Mouse (Mus musculus) testis, adult 2 months (tissue): ENCODE data around the gene Fbxw17. TPM values are rescaled to one million over a fixed set of nuclear protein-coding genes. Genes with fewer than 3 reads are reported as not detected.
"Not testable (repeated sequence)": the region's sequence is repeated elsewhere in the genome, so short reads cannot be mapped to it uniquely, and the experiment has no call there.

Experiments
- H3K27ac ChIP-seq: fragments of 200-500 bp; 2 replicates; pipeline ENCODE4 v1.5.1; 2012; ENCODE audit warnings: low read depth, low read length; ENCODE audit not compliant: control insufficient read depth, insufficient read depth
- H3K27me3 ChIP-seq: fragments of 200-500 bp; 2 replicates; pipeline ENCODE4 v1.6.1; 2012; ENCODE audit warnings: mild to moderate bottlenecking, low read length, moderate library complexity; ENCODE audit not compliant: control insufficient read depth, insufficient read depth
- H3K36me3 ChIP-seq: fragments of 200-500 bp; 2 replicates; pipeline ENCODE4 v1.6.1; 2012; ENCODE audit warnings: mild to moderate bottlenecking, low read length; ENCODE audit not compliant: control insufficient read depth, insufficient read depth
- H3K4me1 ChIP-seq: fragments of 200-500 bp; 2 replicates; pipeline ENCODE4 v1.6.1; 2012; ENCODE audit warnings: low read length; ENCODE audit not compliant: control insufficient read depth, insufficient read depth
- H3K4me3 ChIP-seq: fragments of 200-500 bp; 2 replicates; pipeline ENCODE4 v1.5.1; 2012; ENCODE audit warnings: low read depth, mild to moderate bottlenecking, low read length, moderate library complexity, mixed read lengths; ENCODE audit not compliant: control insufficient read depth
- CTCF ChIP-seq: fragments of 200-500 bp; IDR thresholded peaks from 2 replicates; pipeline ENCODE4 v1.5.1; 2012; ENCODE audit warnings: low read depth, mild to moderate bottlenecking, inconsistent platforms, low read length, moderate library complexity; ENCODE audit not compliant: control insufficient read depth, insufficient read depth, insufficient replicate concordance
- POLR2A ChIP-seq: fragments of 200-500 bp; IDR thresholded peaks from 2 replicates; pipeline ENCODE4 v1.6.1; 2012; ENCODE audit warnings: low read depth, mild to moderate bottlenecking, inconsistent platforms, low read length, moderate library complexity; ENCODE audit not compliant: control insufficient read depth
- polyA plus RNA-seq: library from polyadenylated mRNA; depleted of rRNA; stranded (reverse); fragments of >200 nt; gene quantifications from 2 replicates; pipeline ENCODE4 v1.2.3, GENCODE M21; 2012; rRNA removed

The Fbxw17 gene
- polyA plus RNA-seq, 1 experiment = 14.3 TPM

DNA sequence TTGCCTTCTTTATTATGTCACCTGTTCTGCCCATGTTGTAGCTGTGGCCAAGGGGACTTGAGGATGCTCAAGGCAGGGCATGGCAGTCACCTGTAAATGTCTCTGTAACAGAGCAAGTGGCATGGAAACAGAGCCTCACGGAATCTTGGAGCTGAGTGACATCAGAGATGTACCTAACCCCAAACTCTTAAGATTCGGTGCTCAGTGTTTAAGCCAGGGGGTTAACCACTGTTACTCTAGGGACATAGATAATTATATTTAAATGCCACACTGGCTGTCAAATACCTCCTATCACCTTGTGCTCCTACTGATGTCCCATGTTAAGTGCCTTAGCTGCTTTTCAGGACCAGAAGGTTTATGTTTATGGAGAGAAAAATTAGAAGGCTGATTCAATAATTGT is 26.1 kb downstream of the Fbxw17 start, which contains the start of gene Gm47429:
TSS of gene Gm47429 (minus strand) at position 101 of the 400 bp plus-strand sequence.
- peak within 1 kb of the TSS; percentile 30; the same call in 1 of the 2 replicates for H3K4me3 ChIP-seq
- H3K36me3 ChIP-seq = no peaks in the 10 kb centered on the region
- H3K4me1 ChIP-seq = no peaks in the 10 kb centered on the region
- no peak for TF ChIP-seq POLR2A
- TF ChIP-seq CTCF = no peak
- H3K27me3 ChIP-seq = no peaks in the 10 kb centered on the region
- H3K27ac ChIP-seq = no peak within 1 kb of the TSS; the same call in 1 of the 2 replicates

DNA sequence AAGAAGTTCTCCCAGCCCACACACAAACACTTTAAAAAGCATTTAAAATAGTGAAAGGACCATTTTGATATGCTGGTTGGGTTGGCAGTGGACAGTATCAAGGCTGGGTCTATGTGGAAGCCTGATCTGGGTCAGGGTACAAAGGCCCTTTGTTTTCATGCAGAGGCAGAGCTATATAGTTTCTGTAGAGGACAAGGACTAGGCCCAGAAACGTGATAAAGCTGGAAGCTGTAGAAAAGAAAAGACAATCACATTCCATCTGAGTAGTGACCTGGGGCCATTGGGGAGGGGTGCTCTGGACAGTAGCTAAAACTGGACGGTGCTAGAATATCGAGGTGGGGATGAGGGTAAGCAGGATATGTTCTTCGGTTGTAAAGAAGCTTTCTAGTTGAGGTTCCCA is 27.6 kb downstream of the Fbxw17 start:
- H3K27ac ChIP-seq = no peak overlapping the region
- TF ChIP-seq CTCF (no peak), POLR2A (no peak)
- H3K4me3 ChIP-seq = no peak overlapping the region
- H3K36me3 ChIP-seq = no peaks in the 10 kb centered on the region
- H3K4me1 ChIP-seq = no peaks in the 10 kb centered on the region
- H3K27me3 ChIP-seq = no peaks in the 10 kb centered on the region

DNA sequence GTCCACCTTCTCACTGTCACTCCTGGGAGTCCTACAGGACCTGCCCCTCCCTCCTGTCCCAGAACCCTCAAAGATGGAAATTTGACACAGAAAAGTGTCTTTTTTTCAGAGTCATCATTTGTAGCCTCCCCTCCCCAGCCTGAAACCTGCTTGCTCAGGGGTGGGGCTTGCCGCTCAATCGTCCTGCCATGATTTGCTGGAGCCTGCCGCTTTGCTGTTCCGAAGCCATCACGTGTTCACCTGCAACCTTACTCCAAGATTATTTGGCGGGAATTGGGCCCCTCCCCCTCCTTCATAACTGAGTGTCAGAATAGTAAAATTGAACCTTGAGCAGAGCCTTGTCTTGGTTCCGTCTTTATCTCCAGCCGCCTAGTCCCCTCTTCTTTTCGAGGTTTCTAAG is 34.6 kb downstream of the Fbxw17 start:
- not testable (repeated sequence) for H3K27me3 ChIP-seq, H3K4me3 ChIP-seq, H3K4me1 ChIP-seq, H3K36me3 ChIP-seq, H3K27ac ChIP-seq

DNA sequence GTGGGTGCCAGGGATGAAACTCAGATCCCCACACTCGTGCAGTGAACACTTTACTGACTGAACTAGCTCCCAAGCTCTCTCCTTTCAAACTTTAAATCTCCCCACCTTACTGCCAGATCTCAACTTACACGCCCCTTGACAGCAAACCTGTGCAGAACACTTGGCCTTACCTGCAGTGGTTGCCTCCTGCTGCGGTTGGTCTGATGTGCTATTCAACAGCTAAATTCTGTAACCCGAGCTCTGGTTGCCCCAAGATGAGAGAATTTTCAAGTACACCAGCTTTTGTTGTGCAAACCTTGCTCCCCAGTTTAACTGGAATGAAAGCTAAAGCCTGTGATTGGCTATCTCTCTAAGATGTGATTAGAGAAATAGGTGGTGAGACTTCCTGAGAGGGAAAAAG is 35.8 kb downstream of the Fbxw17 start:
- no peaks in the 10 kb centered on the region for H3K27me3 ChIP-seq
- no peaks in the 10 kb centered on the region for H3K4me1 ChIP-seq
- H3K4me3 ChIP-seq = no peak overlapping the region
- TF ChIP-seq CTCF (no peak), POLR2A (no peak)
- no peak overlapping the region for H3K27ac ChIP-seq
- H3K36me3 ChIP-seq = no peaks in the 10 kb centered on the region

DNA sequence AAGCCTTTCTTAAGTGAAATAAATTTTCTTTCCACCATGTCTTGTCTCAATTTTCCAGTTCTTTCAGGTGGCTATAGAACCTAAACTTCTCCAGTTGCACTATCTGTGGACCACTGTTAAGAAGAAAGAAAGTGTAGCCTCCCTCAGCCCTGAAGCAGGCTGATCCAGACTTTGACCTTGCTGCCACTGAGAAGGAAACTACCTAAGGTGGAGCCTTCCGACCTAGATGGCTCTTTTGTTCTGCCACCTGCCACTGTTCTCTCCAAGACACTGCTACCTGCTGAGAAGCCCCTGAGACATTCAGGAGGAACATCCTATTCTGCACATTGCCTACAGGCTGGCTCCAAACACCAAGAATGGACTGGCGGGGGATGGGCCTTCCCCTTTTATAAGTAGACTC is 42.8 kb downstream of the Fbxw17 start:
- peaks cover 11% of the 10 kb centered on the region for H3K4me1 ChIP-seq
- not testable (repeated sequence) for H3K36me3 ChIP-seq, H3K27me3 ChIP-seq, H3K4me3 ChIP-seq, H3K27ac ChIP-seq

DNA sequence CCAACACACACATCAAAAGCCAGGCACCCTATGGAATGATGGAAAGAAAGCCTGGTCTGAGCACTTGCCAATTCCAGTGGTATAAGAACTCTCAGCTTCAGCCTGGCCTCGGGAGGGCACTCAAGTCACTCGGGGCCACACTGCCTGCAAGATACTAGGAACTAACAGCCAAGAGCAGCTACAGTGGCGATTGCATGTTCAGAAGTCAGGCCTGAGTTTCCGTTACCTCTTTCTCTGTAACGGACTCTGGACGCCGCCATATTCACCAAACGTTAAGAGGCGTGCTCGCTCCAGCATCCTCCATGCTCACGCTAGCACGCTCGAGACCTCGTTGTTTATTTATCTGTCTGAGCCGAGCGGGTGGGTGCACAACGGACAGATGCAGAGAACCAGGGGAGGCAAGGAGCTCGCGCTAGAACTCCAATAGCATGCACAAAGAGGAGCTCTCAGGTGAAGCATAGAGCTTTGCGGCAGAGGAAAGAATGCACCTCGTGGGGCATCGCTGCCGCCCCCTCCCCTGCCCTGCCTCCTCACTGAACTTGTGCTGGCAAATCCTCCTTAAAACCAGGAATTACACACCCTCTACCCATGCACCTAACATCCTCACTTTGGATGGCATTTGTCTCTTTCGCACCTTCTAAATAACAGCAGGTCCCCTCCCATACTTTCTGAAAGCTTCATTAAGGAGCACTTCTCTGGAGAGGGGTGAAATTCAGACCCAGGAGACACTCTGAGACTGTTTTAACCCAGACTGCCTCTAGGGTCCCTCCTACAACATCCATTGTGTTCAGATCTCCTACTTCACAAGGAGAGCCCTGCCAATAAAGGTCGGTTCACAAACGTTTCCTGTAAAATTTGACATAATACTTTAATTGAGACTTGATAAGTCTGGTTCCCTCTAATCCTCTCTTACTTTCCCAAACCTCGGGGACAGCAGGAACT is 47.2 kb downstream of the Fbxw17 start:
- no peaks in the 10 kb centered on the region for H3K36me3 ChIP-seq
- peaks cover 30% of the 10 kb centered on the region for H3K4me1 ChIP-seq
- no peaks in the 10 kb centered on the region for H3K27me3 ChIP-seq
- TF ChIP-seq POLR2A (peak; percentile 56), CTCF (0 out of 2 replicates have a peak, but pooled peaks have one; percentile 13)
- H3K27ac ChIP-seq = peak overlapping the region; percentile 87
- H3K4me3 ChIP-seq = peak overlapping the region; percentile 88

DNA sequence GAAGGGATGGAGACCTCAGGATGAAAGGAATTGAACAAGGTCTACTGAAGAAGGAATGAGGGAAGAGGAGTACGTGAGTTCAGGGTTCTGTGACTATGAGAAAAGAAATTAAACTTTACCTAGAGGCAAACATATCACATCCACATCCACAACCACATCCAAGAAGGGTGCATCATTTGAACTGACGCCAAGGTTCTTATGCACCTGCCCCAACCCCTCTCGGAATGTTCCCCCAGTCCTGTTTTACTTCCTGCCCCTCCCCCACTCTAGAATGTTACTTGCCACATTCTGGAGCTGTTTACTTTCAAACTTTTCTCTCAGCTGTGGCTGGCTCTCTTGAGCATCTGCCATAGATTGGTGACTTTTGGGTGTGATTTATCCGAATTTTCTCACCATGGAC is 49.3 kb downstream of the Fbxw17 start, which contains the start of gene Nutm2:
TSS of gene Nutm2 (plus strand) at position 301 of the 400 bp plus-strand sequence.
- TF ChIP-seq POLR2A (no peak), CTCF (no peak)

More for the DNA sequence above, 49.3 kb downstream of the Fbxw17 start, which contains the start of gene Nutm2:
- Histone ChIP-seq H3K4me1 (peaks cover 30% of the 10 kb centered on the region), H3K27me3 (no peaks in the 10 kb centered on the region), H3K4me3 (peak within 1 kb of the TSS; percentile 73), H3K36me3 (no peaks in the 10 kb centered on the region), H3K27ac (no peak within 1 kb of the TSS)

Other genes with a start within 250 kb of the Fbxw17 start
- gene Gm906, start 167.6 kb upstream of the Fbxw17 start, polyA plus RNA-seq = 2.4 and 2.5 TPM in 2 replicates
- gene Gm47429, start 26.0 kb downstream of the Fbxw17 start, polyA plus RNA-seq = 9.6 and 13.0 TPM in 2 replicates
- gene Nutm2, start 49.4 kb downstream of the Fbxw17 start, polyA plus RNA-seq = 2.4 and 2.9 TPM in 2 replicates
- gene Gm904, start 225.4 kb downstream of the Fbxw17 start, polyA plus RNA-seq = 1.8 and 3.7 TPM in 2 replicates